Mouse (Mus musculus): ENCODE data around the gene Ly6g5b.

- TF ChIP-seq CTCF (IDR thresholded peaks at IDR 0.05; ENCODE audit: control insufficient read depth, insufficient read depth, insufficient read length), result no peak
- no peak for TF ChIP-seq MAX (IDR thresholded peaks at IDR 0.05)
- no peak for TF ChIP-seq MYOG (IDR thresholded peaks at IDR 0.05; ENCODE audit: control insufficient read depth, extremely low read depth, insufficient read length)
These were observed 11.0 kb upstream of the Ly6g5b start, which contains the start of gene D17H6S53E for GRCm38 (mm10) chr17:35126206-35126611.

All from C2C12 (cell line).